In the genomic region with DNA sequence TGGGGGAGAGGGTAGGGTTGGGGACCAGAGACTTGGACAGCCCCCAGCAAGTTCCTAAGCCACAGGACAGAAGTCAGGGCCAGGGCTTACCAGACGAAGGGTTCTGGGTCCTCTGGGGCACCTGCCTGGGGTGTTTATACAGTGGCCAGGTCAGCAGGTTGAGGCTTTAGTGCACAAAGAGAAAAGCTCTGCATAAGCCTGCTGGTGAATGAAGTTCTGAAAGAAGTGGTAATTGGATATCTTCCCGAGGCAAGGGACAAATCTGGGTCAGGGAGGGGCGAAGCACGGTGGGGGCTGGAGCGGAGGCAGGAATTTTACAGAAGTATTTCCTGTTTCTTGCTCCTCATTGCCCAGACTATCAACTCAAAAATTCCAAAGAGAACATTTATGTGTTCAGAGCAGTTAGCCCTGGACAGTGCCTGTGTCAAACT, we compare ENCODE assay signal across 10 mouse cellular contexts. TPM values are rescaled to one million over a fixed set of nuclear protein-coding genes. Genes with fewer than 3 reads are reported as not detected.
DNase-seq lines count a peak whose midpoint lies in the region; ATAC-seq and TF ChIP-seq lines count a peak whose summit lies in the region.
"Had no signal": no experiment of that assay in that cellular context is flagged by ENCODE, and none has a peak within 500 bp of the region (broad histone marks: within the 10 kb centered on the region; RNA-seq: fewer than 3 reads in every experiment).

No protein-coding gene starts in this region.

- DNase-seq in embryo, embryonic 10 days (ENCODE audit: low spot score), result peak; percentile 18
- DNase-seq in gastrocnemius, adult 2 months, result peak; percentile 69
- DNase-seq in kidney, adult 2 months, result peak; percentile 66
- peak; percentile 70 for DNase-seq in lung, postnatal 0 days (ENCODE audit: low spot score)
- no peak for DNase-seq in layer of hippocampus, postnatal 10 days (ENCODE audit: low spot score in 2 of 2)
- DNase-seq in neural tube, embryonic 10.5 days (ENCODE audit: extremely low spot score, low spot score), result no peak
- DNase-seq in cerebellum, adult 9-10 months, result no peak
- DNase-seq: layer of hippocampus, postnatal 36 days had no signal

- H3K4me1 ChIP-seq in kidney, adult 2 months (ENCODE audit: control insufficient read depth, insufficient read depth, low read length), result peaks cover 3% of the 10 kb centered on the region; the same call in 1 of the 2 replicates
- H3K4me1 ChIP-seq in lung, postnatal 0 days (ENCODE audit: insufficient read depth, low read depth, low read length), result peaks cover 9% of the 10 kb centered on the region; the same call in 1 of the 2 replicates

- no peak for TF ChIP-seq POLR2A in kidney, adult 2 months (IDR thresholded peaks at IDR 0.05; ENCODE audit: low read depth, low read length)

- WGBS in kidney, adult 2 months, result 24% methylated on average over 5 of the region's 5 CpGs
- 22% methylated on average over 5 of the region's 5 CpGs for WGBS in lung, postnatal 0 days

- H3K9ac ChIP-seq in lung, postnatal 0 days (replicated peaks; ENCODE audit: low read depth), result 0 out of 2 replicates have a peak overlapping the region, but pooled peaks have one; percentile 12

- ATAC-seq in lung, postnatal 0 days, result peak; percentile 57
- ATAC-seq in activated CD4-positive, CD25-positive, alpha-beta regulatory T cell, adult 4 months, result no peak

- H3K9me3 ChIP-seq in lung, postnatal 0 days (ENCODE audit: low read length), result no peaks in the 10 kb centered on the region

- H3K4me2 ChIP-seq in lung, postnatal 0 days (replicated peaks; ENCODE audit: low read depth, low read length), result no peak overlapping the region

- no peak for TF ChIP-seq EP300 in lung, postnatal 0 days (IDR thresholded peaks at IDR 0.05)

- H3K4me3 ChIP-seq in gastrocnemius, adult 2 months, result no peak overlapping the region
- H3K4me3 ChIP-seq in kidney, adult 2 months (ENCODE audit: insufficient read depth, low read depth, low read length), result no peak overlapping the region
- no peak overlapping the region for H3K4me3 ChIP-seq in lung, postnatal 0 days (ENCODE audit: low read depth, low read length)
- H3K4me3 ChIP-seq: myocyte had no signal

- H3K27me3 ChIP-seq in kidney, adult 2 months (replicated peaks; ENCODE audit: control insufficient read depth, insufficient read depth, low read length), result no peaks in the 10 kb centered on the region
- no peaks in the 10 kb centered on the region for H3K27me3 ChIP-seq in lung, postnatal 0 days (replicated peaks; ENCODE audit: insufficient read depth, low read length)

- H3K27ac ChIP-seq in gastrocnemius, adult 2 months, result peak overlapping the region; percentile 76
- peak overlapping the region; percentile 75 for H3K27ac ChIP-seq in kidney, adult 2 months (ENCODE audit: insufficient read depth, low read depth, low read length)
- peak overlapping the region; percentile 47 for H3K27ac ChIP-seq in lung, postnatal 0 days (ENCODE audit: low read length)

- no peaks in the 10 kb centered on the region for H3K36me3 ChIP-seq in kidney, adult 2 months (ENCODE audit: control insufficient read depth, insufficient read depth, low read length)
- no peaks in the 10 kb centered on the region for H3K36me3 ChIP-seq in lung, postnatal 0 days (ENCODE audit: insufficient read depth, low read length)

- intact Hi-C loops in gastrocnemius, adult 2 months (cut with DNase I), result no loop called here

- TF ChIP-seq CTCF in gastrocnemius, adult 2 months (IDR thresholded peaks at IDR 0.05), result no peak
- no peak for TF ChIP-seq CTCF in kidney, adult 2 months (conservative IDR thresholded peaks at IDR 0.05; ENCODE audit: insufficient read depth, insufficient read length, low read depth, low read length)
- TF ChIP-seq CTCF in lung, postnatal 0 days (IDR thresholded peaks at IDR 0.05), result no peak

RNA-seq across cellular contexts. Expression of a gene that starts 38.4 kb away (rescaled TPM):
- not detected for total RNA-seq in gastrocnemius, adult 2 months (2021)
- 32.8 and 36.9 TPM in 2 replicates for polyA plus RNA-seq in kidney, adult 2 months (2012; rRNA removed)
- not detected in 2 replicates for polyA plus RNA-seq in lung, postnatal 0 days (2015; fragmentation: Nextera tagmentation; extraction: Ambion mirVana)
- not detected for total RNA-seq in layer of hippocampus, postnatal 10 days (2021)
- polyA plus RNA-seq in activated CD4-positive, CD25-positive, alpha-beta regulatory T cell, adult 4 months (2017; shearing (Covaris generic)), result not detected
- total RNA-seq: layer of hippocampus, postnatal 36 days had no signal
- polyA plus RNA-seq: myocyte had no signal

Comparison
In these comparisons a context has a peak if more than half of its experiments do, and no peak if none do; other contexts are left out.
1. DNase-seq: peak in embryo, embryonic 10 days (single experiment), gastrocnemius, adult 2 months (single experiment), kidney, adult 2 months (single experiment) and lung, postnatal 0 days (single experiment); none in layer of hippocampus, postnatal 10 days (0 of 2), neural tube, embryonic 10.5 days (single experiment) and cerebellum, adult 9-10 months (single experiment).
2. RNA of a gene that starts 38.4 kb away (polyA plus RNA-seq): 32.8 to 36.9 TPM in kidney, adult 2 months; not detected in lung, postnatal 0 days and not detected in activated CD4-positive, CD25-positive, alpha-beta regulatory T cell, adult 4 months; every median in the first group is over 10 times any median in the second.
3. Peak in every context shown above with its lines, with median percentiles within 50 percentile points of each other: H3K27ac ChIP-seq.